Mouse (Mus musculus): ENCODE measurements around the gene Zswim7.

DNA sequence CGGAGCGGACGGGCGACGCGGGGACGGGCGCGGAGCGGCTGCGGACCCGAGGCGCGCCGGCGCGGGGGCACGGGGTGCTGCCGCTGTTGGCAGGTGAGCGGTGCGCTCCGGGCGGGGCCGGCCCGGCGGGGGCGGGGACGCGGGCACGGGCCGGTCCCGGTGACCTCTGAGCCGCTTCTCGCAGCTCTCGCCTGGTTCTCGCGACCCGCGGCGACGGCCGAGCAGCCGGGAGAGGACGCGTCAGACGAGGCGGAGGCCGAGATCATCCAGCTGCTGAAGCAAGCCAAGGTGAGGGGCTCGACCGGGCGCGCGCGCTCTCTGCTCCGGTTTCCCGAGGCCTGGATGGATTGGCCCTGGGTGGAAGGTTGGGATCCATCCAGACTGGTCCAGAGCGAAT, 424 bp upstream of the Zswim7 start:
- TF ChIP-seq POLR2A (IDR thresholded peaks at IDR 0.05; ENCODE audit: borderline replicate concordance, insufficient read depth, low read length) (no peak), CTCF (IDR thresholded peaks at IDR 0.05; ENCODE audit: borderline replicate concordance, insufficient read depth, low read depth, low read length) (no peak)
